Mouse (Mus musculus) cerebellum, adult 2 months (tissue): Measurements from ENCODE around the gene Limch1.

ENCODE experiments used
- CTCF ChIP-seq: fragments of 200-500 bp; IDR thresholded peaks from 2 replicates; pipeline ENCODE4 v1.5.1; 2011; ENCODE audit warnings: low read depth, mild to moderate bottlenecking, control low read depth, low read length, moderate library complexity, borderline replicate concordance; ENCODE audit not compliant: insufficient read depth
- POLR2A ChIP-seq: fragments of 200-500 bp; IDR thresholded peaks from 2 replicates; pipeline ENCODE4 v1.6.1; 2011; ENCODE audit warnings: low read length, control low read depth, borderline replicate concordance; ENCODE audit not compliant: insufficient read depth

- TF ChIP-seq CTCF (no peak), POLR2A (no peak)
Observed at GRCm38 (mm10) chr5:66777999-66778710, 32.5 kb downstream of the Limch1 start.
